Mouse (Mus musculus) kidney, adult 8-10 months (tissue): ENCODE data around the gene Lrrc23.
"Not testable (repeated sequence)": the region's sequence is repeated elsewhere in the genome, so short reads cannot be mapped to it uniquely, and the experiment has no call there.

Experiments used
- DNase-seq, 2 experiments: peaks; one replicate each; pipeline ENCODE4 v3.0.0; 2022

Gene Lrrc23

DNA sequence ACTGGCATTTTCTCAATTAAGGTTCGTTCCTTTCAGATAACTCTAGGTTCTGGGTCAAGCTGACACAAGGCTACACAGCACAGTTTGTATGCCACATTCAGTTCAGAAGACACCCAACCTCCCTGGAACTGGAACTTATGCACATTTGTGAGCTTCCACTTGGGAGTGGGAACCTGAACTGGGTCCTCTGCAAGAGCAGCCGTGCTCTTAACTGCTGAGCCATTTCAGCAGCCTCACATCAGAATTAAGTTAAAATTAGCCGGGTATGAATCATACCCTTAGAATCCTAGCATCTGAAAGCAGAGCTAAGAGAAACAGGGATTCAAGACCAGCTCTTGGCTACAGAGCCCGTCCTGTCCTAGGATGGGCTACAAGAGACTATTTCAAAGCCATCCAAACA, 27.8 kb upstream of the Lrrc23 start:
- no peak for DNase-seq

- DNase-seq = no peak
Observed at GRCm38 (mm10) chr6:124806446-124807140, 27.1 kb upstream of the Lrrc23 start.

- DNase-seq = peak; percentile 97
Observed at GRCm38 (mm10) chr6:124805341-124806321, 26.1 kb upstream of the Lrrc23 start.

DNA sequence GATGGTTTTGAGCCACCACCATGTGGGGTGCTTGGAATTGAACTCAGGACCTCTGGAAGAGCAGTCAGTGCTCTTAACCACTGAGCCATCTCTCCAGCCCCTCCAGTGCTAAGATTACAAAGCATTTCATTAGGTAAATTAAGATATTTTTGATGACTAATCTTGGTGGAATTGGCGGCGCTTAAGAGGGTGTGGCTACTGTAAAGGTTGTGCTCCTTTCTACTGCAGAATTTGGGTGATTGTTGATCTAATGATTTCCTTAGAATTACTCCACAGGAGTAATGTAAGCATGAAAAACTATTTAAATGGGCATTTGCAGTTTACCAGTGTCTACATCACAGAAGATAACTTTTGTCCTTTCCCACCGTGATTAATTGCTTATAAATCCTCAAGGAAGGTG, 24.8 kb upstream of the Lrrc23 start:
- DNase-seq = no peak

DNA sequence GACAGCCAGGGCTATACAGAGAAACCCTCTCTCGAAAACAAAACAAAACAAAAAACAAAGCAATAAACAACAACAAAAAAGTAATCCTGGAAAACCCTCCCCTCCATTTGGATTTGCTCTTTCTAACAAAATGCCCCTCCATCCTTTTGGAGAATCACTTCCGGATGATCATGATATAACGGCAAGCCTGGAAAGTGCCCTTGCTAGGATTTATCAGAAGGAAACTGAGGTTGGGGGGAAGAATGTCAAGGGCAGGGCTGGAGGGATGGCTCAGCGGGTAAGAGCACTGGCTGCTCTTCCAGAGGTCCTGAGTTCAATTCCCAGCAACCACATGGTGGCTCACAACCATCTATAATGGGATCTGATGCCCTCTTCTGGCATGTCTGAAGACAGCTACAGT, 24.2 kb upstream of the Lrrc23 start:
- not testable (repeated sequence) for DNase-seq

DNA sequence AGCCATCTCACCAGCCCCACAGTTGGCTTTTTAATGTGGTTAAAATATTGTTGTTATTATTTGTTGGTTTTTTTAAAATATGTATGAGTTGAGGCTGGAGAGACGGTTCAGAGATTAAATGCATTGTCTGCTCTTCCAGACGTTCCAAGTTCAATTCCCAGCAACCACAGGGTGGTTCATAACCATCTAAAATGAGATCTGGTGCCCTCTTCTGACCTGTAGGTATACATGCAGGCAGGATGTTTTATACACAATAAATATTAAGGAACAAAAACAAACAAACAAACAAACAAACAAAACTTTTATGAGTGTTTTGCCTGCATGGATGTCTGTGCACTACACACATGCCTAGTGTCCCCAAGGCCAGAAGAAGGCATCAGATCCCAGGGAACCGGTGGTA, 23.5 kb upstream of the Lrrc23 start:
- no peak for DNase-seq

GRCm38 (mm10) chr6:124802400-124802799, 22.9 kb upstream of the Lrrc23 start:
- not testable (repeated sequence) for DNase-seq

DNA sequence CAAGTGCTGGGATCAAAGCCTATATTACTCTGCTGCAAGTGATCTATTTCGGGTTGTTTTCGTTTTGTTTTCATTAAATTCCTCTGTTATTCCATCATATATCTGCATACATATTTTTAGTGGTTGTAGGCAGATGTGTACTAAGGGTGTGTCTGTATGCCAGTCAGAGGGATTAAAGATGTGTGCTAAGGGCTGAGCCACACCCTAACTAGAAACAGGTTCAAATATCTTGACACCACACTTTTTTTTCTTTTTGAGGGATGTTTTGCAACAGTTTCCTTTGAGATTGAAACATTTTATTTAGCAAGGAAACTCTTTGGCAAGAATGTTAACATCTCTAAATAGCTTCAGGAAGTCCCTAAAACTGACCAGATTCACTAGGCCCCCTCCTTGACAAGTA, 16.7 kb upstream of the Lrrc23 start:
- no peak for DNase-seq

DNA sequence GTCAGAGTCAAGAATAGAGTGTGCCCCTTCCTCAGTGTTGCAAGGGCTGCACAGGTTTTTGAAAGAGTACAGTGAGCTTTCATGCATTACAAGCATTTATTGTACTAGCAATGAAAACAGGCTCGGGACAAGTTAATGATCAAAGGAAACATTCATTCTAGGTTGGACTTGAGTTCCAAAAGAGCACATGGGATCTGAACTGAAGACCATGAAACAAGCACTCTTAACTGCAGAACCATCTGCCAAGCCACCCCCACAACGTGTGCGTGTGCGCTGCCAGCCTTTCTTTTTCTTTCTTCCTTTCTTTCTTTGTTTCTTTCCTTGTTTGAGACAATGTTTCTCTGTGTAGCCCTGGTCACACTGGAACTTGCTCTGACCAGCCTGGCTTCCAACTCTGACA, 16.3 kb upstream of the Lrrc23 start:
- peak; percentile 50 to 81 for DNase-seq

GRCm38 (mm10) chr6:124791911-124792310, 12.4 kb upstream of the Lrrc23 start:
- peak in 1 of 2 experiments; percentile 60 for DNase-seq

DNA sequence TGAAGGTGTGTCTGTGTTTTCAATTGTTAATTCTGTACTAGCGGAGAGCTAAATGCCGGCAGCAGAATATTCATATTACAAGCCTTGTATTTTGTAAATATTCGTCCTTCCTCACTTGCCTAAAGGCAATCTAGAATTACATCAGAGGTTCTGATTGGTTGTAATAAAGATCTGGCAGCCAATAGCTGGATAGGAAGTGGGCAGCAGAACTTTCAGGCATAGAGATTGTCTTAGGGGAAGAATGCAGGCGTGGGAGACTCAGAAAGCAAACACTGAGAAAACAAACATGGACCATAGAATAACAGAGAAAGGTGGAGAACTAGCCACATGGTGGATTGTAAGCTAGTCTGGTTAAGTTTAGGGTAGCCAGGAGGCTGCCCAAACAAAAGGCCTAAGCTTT, 10.6 kb upstream of the Lrrc23 start:
- DNase-seq = no peak

- no peak for DNase-seq
Observed at GRCm38 (mm10) chr6:124789519-124789918, 10.0 kb upstream of the Lrrc23 start.

- DNase-seq = no peak
Observed at GRCm38 (mm10) chr6:124787722-124788121, 8.2 kb upstream of the Lrrc23 start.

DNA sequence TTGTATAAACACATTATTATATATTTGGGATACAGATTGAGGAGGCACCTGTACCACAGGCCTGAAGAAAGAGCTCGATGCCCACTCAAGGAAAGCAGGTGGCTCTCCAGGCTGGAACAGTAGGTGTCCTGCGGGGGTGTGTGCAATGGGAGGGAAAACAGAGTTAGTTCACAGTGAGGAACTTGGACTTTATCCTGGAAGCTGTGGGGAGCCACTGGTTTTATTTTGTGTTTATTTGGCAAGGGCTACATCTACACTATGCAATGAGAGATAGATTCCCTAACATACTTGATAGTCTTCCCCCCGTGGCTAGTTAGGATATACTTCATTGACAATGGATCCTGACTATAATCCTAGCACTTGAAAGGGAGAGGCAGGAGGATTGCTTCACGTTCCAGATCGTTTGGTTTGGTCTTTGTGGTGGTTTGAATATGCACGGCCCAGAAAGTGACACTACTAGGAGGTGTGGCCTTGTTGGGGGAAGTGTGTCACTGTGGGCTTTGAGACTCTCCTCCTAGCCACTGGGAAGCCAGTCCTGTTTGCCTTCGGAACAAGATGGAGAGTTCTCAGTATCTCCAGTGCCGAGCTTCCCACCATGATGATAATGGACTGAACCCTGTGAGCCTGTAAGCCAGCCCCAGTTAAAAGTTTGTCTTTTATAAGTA, 7.4 kb upstream of the Lrrc23 start:
- DNase-seq = peak; percentile 53 to 58

DNA sequence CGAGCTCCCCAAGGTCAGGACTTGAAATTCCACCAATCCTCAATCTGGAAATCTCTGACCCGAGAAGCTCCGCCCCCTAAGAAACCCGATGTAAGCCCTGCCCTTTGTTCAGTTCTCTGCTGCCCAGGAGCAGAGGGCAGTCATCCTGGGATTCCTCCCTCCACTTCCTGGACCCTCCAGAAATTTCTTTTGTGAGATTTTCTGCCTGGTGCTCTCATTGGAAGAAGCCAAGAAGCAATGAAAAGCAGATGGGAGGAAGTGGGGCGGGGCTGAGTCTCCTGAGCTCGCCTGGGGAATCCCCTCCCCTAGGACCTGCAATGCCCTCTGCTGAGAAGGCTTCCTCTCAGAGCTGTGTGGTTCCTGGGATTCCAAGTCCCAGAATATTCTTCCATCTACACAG, 2.9 kb upstream of the Lrrc23 start:
- peak in 1 of 2 experiments; percentile 47 for DNase-seq

DNA sequence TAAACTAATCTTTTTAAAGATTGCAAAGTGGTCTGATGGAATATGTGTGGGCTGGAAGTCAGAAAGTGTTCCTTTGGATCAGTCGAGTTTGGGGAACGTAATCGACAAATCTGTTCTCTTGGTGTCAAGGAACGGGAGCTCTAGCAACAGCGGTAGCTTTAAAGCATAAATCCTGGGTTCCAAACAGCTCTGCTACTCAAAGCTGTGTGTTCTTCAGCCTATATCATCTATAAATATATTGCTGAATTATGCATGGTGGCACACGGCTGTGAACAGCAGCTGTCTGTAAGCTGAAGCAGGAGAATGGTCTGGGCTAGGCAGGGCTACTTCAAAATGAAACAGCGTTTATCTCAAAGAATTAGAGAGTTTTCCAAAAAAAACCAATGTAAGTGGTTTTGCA, 1.4 kb upstream of the Lrrc23 start:
- DNase-seq = no peak

GRCm38 (mm10) chr6:124779984-124780416, 473 bp upstream of the Lrrc23 start:
- DNase-seq = peak in 1 of 2 experiments; percentile 50

GRCm38 (mm10) chr6:124770511-124770910, 9.0 kb downstream of the Lrrc23 start:
- DNase-seq = no peak

DNA sequence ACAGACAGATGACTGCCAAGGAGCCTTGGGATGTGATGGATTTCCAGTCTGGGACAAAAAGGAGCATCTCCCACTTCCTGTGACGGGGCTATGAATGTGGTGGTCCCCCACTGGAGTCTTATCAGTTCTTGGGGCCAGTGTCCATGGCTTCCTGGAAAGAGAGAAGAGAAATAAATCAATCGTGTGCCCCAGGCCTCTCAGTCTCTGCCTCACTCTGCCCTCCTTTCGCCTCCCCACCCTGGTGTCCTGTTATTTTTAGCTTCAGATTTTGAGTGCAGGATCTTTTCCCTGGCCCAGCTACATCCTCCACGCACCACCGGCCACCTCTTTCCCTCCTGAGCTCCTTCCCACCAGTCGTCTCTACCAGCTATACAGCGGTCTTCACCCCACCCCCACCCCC, 9.5 kb downstream of the Lrrc23 start:
- no peak for DNase-seq

DNA sequence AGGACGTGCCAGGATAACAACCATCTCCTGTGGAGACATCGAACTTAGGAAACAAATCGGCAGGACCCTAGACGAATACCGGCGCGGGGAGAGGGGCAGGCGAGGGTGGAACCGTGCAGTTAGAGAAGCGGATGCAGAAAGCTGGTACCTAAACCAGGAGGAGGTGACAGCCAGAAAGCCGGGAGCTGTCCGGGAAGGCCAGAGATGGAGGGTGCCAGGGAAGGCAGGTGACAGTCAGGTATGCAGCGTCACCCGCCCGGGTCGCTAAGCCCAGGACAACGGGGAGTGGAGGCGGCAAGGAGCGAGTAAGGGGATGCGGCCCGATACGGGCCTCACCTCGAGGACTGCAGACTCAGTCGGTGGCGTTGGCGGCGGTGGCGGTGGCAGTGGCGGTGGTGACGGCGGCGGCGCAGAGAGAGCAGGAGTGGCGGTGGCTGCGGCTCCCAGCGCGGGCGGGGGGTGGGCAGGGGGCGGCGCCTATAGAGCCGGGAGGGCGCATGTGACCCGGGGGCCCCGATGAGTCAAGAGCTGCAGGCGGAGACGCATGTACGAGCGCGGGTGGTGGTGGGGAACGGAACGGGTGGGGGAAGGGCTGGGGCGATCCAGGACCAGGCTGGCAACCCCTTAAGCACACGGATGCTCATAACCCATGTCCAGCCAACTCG, 10.3 kb downstream of the Lrrc23 start, which contains the start of gene Eno2:
TSS of gene Eno2 (minus strand) at position 573 of the 665 bp plus-strand sequence.
- no peak for DNase-seq

DNA sequence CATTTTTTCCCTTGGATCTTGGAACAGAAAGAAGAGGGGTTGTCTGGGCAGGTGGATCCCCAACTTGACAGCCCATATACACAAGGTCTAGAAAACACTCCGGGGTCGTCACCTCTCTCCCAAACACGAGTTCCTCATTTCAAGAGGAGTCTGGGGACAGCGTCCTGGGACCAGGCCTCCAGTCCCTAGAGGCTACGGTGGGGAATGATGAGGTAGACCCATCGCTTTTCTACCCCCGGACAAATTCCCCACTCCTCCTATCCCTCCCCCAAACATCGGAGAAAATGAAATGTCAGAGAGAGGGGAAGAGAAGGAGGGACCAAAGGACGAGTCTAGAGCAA, 10.9 kb downstream of the Lrrc23 start:
- DNase-seq = no peak

DNA sequence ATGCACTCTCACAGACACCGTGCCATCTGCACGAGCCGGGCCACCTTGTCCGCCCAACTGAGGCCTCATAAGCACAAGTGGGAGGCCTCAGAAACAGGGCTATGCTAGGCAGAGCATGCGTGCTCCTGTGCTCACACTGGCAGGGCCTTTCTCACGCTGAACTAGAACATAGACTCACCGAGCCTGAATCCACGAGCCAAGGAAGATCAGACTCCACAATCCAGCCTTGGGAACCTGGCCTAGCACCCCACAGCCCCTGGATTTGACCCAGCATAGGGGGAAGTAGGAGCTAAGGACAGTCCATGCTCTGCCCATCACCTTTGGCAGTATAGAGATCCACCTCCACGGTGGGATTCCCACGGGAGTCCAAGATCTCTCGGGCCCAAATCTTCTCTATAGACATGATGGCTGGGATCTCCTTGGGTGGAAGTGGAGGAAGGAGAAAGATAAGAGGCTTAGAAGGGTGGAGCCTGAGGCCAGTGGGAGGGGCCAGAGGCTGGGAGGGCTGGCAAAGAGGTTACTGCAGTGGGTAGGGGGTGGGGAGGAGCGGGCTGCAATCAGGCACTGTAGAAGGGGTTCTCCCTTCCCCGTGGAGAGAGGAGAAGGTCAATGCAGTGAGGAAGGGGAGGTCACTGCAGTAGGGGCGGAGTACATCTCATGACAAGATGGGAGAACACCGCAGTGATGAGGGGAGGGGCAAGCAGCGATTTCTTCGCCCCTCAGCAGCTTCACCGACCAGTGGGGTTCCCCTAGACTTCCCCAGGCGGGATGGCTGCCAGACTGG, 11.4 kb downstream of the Lrrc23 start:
- DNase-seq = no peak
